Mouse (Mus musculus): ENCODE results near the gene Wnt10b.

Wnt10b gene

GRCm38 (mm10) chr15:98796803-98797595 lies 19.0 kb upstream of the Wnt10b start:
- no peak for DNase-seq (ENCODE audit: low spot score)

- no peak for DNase-seq (ENCODE audit: low spot score)
These were observed 15.3 kb upstream of the Wnt10b start for GRCm38 (mm10) chr15:98793141-98793698.

- no peak for DNase-seq (ENCODE audit: low spot score)
These were observed 14.5 kb upstream of the Wnt10b start for GRCm38 (mm10) chr15:98792233-98793020.

DNA sequence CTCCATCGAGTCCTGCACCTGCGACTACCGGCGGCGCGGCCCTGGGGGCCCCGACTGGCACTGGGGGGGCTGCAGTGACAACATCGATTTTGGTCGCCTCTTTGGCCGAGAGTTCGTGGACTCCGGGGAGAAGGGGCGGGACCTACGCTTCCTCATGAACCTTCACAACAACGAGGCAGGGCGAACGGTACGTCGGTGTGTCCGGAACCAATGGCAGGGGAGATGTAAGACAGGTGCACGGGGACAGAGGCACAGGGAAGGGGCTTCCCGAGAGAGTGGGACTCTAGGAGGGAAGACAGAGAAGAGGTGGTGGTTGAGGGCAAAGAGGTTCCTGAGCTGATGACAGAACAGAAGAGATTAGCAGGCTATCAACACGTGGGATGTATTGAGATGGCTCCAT lies 13.8 kb upstream of the Wnt10b start:
- no peak for DNase-seq (ENCODE audit: low spot score)

GRCm38 (mm10) chr15:98791221-98791620 lies 13.3 kb upstream of the Wnt10b start:
- no peak for DNase-seq (ENCODE audit: low spot score)

DNA sequence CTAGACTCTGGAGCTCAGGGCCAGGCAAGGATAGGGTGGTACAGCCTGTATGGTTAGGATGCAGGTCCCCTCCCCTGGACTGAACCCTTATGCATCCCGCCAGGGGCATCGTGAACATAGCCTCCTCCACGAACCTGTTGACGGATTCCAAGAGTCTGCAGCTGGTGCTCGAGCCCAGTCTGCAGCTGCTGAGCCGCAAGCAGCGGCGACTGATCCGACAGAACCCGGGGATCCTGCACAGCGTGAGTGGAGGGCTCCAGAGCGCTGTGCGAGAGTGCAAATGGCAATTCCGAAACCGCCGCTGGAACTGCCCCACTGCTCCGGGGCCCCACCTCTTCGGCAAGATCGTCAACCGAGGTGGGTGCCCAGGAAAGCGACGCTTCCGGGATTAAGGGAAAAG lies 12.8 kb upstream of the Wnt10b start:
- no peak for DNase-seq (ENCODE audit: low spot score)

- DNase-seq (ENCODE audit: low spot score), result no peak
These were observed 11.9 kb upstream of the Wnt10b start, which contains the start of gene Wnt1 for GRCm38 (mm10) chr15:98789661-98790535. Gene Wnt1, plus strand, starts transcription at chr15:98789857.

- no peak for DNase-seq (ENCODE audit: low spot score)
These were observed 11.2 kb upstream of the Wnt10b start for GRCm38 (mm10) chr15:98788972-98789660.

DNA sequence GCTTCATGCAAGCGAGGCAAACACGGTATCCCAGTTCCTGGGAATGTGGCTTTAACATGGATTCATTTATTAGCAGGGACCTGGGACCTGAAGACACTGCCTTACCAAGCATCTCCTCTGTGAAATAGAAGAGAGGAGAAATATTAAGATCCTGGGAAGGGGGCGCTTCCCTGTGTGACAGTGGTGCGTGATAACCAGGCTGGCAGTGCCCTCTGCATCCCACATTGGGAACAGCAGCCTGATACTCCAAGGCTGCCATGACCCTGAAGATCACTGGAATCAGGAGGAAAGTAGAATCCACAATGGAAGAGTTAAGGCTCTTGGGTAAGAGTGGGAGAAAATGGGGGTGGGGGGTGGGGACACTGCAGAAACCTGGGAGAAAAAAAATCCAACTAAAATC lies 10.0 kb upstream of the Wnt10b start:
- DNase-seq (ENCODE audit: low spot score), result no peak

DNA sequence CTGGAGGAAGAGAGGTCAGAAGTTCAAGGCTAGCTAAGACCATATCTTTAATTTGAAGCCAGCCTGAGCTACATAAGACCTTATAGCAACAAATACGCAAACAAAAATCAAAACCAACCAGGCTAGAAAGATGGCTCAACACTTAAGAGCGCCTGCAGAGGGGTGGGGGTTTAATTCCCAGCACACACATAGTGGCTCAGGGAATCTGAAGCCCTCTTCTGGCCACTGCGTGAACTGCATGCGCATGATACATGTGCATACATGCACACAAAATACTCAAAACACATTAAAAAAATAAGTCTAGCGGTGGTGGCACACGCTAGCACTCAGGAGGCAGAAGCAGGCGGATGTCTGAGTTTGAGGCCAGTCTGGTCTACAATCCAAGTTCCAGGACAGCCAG lies 7.8 kb upstream of the Wnt10b start:
- DNase-seq (ENCODE audit: low spot score), result no peak

DNA sequence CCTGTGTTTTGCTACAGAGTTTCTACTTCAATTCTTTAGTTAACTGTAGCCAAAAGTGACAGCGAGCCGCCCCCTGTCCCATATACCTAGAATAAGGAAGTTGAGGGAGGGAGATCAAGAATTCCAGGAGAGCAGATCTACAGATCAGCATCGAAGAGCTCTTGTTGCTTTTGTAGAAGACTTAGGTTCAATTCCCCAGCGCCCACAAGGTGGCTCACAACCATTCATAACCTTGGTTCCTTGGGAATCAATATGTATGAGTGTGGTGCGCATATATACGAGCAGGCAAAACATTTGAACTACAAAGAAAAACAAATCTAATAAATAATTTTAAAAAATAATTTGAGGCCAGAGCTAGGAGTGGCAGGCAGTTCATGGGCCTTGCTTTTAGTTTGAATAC lies 3.2 kb upstream of the Wnt10b start:
- no peak for DNase-seq (ENCODE audit: low spot score)

GRCm38 (mm10) chr15:98780573-98780972 lies 2.6 kb upstream of the Wnt10b start:
- no peak for DNase-seq (ENCODE audit: low spot score)

GRCm38 (mm10) chr15:98780075-98780474 lies 2.1 kb upstream of the Wnt10b start:
- no peak for DNase-seq (ENCODE audit: low spot score)

- no peak for DNase-seq (ENCODE audit: low spot score)
These were observed 856 bp upstream of the Wnt10b start for GRCm38 (mm10) chr15:98778806-98779205.

- DNase-seq (ENCODE audit: low spot score), result no peak
These were observed 331 bp upstream of the Wnt10b start for GRCm38 (mm10) chr15:98778191-98778770.

- DNase-seq (ENCODE audit: low spot score), result no peak
These were observed 839 bp downstream of the Wnt10b start for GRCm38 (mm10) chr15:98777005-98777616.

DNA sequence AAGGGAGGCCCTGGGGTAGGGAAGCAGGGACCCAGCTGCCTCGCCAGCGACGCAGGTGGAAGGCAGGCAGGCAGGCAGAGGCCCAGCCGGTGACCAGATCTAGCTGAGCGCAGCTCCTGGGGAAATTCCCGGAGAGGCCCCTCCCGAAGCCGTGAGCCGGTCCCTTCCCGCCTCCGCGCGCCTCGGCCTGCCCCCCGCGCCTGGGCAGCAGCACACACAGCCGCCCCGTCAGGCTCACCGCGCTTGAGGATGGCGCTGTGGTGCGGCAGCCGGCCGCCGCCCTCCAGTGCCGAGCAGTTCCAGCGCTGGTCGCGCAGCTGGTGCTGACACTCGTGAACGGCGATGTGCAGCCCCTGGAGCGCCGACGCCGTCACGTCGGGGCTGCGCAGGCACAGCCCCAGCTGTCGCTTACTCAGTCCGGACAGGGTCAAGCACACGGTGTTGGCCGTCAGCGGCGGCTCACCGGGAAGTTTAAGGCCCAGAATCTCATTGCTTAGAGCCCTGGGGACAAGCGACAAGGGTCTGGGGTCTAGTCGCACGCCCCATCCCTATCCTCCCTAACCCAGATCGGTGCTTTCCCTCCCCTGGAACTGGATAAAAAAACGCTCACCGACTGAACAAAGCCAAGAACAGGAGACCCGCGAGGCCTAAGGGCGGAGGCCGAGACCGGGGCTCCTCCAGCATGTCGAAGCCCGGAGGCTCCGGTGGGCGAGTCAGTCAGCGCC lies 1.5 kb downstream of the Wnt10b start:
- no peak for DNase-seq (ENCODE audit: low spot score)

DNA sequence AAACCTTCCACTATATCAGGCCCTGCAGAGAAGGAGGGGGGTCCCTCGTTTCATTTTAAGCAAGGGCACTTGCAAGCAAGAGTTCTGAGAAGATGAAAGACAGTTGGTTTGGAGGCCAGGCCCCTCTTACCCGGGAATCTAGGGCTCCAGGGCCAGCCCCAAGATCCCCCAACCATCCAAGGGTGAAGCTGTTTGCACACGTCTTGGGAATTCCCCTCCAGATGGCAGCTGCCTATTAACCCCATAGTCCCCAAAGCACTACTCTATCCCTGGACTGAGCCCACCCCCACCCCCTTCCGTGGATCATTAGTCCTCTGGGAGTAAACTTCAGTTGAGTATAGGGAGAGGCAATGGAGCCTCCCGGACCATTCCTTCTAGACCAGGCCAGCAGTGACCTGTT lies 2.4 kb downstream of the Wnt10b start:
- no peak for DNase-seq (ENCODE audit: low spot score)

DNA sequence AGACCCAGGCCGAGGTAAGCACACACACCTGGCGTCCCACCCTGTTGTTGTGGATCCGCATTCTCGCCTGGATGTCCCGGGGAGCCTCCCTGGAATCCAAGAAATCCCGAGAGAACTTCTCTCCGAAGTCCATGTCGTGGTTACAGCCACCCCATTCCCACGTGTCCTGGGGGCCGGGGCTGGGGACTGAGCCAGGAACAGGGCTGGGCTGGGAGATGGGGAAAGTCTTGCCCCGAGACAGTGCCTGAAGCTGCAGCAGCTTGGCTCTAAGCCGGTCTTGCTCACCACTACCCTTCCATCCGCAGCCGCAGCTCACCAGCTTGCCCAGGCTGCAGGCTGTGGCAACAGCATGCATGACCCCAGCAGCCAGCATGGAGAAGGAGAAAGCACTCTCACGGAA lies 3.9 kb downstream of the Wnt10b start:
- no peak for DNase-seq (ENCODE audit: low spot score)

Measured in testis, postnatal 14 days (tissue).